Mouse (Mus musculus) embryo, embryonic 11 days (tissue): ENCODE results near the gene Dpf2.
A peak's percentile ranks its signal among the peaks of the same experiment; 100 is the strongest.

Experiments used
- DNase-seq: peaks from one replicate; pipeline ENCODE4 v3.0.0-alpha.2; 2015

The Dpf2 gene

DNA sequence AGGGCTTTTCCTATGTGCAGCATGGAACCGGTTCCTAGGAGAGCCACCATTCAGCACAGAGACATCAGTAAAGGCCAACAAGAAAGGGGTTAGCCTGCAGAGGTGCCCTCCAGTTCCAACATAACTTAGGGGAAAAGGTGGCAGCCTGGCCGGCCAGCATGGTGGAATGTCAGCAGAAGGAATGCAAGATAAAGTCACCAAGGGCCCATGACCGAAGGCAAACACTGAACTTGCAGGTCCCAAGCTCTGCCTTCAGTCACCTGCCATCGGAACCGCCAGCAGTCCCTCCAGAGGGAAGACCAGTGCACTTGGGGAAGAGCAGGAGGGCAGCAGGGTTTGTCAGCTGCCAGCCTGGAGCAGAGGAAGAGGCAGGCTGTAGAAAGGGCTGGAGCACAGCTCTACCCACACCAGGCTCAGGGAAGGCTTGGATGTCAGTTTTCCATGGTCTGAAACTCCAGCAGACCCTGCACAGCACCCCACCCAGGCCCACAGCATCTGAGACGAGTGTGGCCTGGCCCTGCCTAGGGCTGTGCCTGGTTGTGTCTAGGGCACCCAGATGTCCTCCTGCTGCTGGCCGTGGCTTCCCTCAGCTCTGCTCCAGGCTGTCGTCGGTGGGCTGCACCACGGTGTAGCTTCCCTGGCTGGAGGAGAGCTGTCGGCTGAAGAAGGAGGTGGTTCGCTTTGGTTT is 60.6 kb downstream of the Dpf2 start:
- no peak for DNase-seq

DNA sequence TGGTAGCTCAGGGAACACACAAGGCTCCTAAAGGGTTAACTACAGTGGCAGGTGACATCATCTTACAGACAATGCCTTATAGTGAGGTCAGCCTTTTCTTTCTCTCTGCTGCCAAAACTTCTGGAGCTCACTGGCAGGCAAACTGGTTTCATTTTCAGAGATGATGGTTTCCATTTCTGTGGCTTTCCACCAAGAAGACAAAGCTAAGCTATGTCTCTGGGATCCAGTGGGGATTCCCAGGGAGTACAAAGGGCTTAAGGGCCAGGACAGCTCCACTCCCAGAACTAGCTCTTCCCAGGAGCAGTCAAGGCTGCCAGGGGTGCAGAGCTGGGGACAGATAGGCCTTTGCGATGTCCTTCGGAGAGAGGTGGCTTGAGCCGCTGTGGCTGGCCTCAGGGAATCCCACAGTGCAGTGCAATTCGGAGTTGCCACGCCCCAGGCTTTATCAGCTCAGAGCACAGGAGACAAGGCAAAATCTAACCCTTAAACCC is 61.3 kb downstream of the Dpf2 start:
- DNase-seq: no peak

DNA sequence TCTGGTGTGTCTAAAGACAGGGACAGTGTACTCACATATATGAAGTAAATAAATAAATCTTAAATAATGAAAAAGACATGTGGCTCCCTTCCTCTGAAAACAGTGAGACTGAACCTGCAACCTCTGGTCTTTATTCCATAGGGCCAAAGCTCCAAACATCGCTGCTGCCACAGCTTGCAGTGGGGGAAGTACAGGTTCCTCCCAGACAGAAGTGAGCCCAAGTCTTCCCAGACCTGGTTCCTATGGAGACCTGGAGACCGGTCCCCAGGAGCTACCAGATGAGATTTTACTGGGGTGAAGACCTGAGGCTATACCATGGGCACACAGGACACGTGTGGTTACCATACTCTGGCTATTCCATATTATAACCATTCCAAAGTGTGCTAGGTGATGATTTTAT is 62.0 kb downstream of the Dpf2 start:
- DNase-seq: no peak

DNA sequence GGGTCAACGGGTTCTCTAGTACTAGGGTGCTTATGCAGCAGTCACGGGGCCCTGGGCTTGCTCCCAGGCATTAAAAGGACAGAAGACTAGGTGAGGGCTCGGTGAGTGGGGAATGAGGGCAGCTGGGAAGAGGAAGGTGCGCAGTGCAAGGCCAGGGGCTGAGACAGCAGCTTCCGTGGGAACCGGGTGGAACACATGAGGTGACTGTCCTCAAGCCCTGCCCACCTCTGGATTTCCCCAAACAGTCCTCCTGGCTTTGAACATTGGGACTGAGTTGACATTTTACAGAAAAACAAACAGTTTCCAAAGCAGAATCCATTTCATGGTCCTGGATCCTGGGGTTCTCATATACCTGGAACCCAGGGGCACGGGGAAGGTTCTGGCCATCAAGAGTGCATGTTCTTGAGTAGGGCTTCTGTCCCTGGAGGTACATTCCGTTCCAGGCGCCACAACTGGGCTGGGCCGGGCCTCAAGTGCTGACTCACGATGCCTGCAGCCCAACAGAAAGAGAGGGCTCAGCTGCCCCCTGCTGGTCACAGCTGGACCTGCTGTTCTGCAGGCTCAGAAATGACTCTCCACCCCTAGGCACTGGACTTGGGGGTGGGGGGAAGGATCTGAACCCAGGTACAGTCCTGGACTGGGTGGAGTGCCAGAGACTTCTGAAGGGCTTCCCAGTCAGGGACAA is 62.8 kb downstream of the Dpf2 start:
- peak; percentile 91 for DNase-seq

DNA sequence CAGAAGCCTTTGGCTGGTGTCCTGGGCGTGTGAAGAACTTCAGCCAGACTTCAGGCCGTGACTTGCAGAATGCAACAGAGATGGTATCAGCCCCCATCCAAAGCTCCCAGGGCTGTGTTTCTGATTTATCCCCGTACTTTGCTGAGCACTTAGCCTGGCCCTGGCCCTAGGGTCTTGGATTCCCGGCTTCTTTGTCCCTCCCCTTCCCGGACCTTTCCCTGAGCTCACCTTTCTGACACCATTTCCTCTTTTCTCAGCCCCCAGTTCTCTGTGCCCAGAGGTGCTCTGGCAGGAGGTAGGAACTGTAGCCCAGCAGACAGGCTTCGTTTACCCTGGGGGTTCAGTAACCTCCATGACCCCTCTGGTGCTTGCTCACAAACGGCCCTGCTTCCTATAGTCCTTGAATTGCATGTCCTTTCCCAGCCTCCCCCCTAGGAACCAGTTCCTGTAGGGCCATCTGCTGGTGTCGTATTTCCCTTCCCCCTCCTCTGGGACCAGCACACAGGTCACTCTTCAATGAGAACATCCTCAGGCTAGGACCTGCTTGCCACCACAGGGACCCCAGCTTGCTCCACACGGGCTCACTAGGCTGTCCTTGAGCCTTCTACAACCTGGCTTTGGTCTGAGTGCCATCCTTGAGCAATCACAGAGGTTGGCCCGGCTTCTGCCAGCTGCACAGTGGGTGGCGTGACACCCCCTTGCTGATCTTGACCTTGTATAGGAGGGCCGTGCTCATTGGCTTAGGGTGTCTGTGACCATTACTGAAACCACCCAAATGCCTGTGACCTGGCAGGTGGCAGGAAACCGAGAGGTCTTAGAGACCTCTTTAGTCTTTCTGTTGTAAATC is 63.8 kb downstream of the Dpf2 start:
- peak; percentile 50 for DNase-seq

DNA sequence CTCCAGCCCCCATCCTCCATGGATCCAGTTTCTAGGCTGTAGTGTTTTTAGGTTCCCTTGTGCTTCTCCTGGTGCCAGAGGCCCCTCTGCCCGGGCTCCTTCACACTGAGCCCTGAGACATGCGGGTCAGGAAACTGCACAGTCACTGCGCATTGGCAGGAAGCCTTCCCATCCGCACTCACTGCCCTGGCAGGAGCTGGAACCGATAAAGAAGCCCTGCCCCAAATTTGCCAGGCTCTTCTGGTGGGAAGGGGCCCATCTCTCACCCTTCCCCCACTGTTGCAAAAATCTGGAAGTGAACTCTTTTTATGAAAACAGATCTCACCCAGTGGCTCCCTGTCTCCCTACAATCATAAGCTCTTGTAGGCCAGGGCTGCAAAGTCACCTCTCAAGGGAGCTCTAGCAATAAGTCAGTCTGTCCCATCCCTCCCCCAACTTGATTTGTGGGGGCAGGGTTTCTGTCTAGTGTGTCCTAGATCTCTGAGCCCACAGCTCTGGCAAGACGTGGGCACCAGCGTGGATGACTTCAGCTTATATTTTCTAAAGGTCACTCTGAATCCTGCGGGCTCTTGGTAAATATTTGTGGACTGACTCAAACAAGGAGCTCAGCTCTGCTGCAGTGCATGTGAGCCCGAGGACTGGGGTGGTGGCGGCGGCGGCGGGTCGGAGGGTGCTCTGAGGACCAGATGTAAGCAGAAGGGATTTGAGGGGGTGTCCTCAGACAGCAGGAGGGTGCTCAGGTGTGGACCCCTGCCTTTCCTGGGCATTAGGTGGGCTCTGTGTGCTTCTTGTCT is 64.6 kb downstream of the Dpf2 start:
- DNase-seq: no peak

DNA sequence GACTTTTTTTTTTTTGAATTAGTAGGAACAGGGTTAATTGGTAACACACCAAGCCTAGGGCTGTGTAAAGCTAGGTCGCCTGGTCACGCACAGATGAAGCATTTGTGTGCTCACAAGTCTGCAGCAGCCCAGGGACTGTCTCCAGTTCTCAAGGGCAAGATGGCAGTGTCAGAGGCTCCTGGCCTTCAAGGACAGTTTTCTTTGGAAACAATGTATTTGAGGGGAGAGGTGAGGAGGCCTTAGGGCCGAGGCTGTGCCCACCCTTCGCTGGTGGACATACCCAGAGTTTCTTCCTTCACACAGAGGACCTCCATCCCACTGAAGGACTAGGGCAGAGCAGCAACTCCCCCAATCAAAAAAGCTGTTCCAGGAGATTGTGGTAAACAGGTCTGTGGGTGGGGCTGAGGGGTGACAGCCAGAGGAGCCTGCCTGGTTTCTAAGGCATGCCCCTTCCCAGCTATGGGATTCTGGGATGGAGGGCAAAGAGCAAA is 65.5 kb downstream of the Dpf2 start:
- DNase-seq: no peak

DNA sequence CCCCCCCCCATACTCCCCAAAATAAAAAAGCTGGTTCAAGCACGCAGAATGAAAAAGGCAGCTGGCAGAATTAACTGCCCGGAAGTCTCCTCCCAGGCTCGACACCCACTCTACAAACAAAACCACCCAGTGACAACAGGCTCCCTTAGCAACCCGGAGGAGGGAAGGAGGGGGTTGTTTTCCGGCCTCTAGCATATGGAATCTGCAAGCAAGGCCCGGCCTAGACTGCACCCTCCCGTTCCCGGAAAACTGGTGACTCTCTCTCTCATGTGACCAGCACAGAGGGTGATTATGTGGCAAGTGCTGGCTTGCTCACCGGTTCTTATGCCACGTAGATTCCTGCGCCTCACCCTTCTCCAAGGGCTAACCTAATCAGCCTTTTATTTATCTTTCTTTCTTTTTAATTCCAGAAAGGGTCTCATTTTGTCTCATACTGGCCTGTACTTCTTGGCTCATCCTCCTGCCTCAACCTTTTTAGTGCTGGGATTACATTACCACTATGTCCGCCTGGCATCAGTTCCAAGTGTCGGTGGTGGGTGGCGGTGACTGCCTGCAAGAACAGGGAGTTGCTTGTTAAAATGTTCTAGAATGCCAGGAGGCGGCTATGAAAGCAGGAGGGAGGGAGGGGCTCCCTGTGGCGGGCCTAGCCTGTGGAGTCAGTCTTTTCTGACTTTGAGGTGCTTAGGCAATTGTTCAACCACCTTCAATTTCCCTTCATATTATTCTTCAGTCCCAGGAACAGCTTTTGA is 66.1 kb downstream of the Dpf2 start:
- peak; percentile 92 for DNase-seq
